Mouse (Mus musculus): ENCODE data around the gene Plpp7.

DNA sequence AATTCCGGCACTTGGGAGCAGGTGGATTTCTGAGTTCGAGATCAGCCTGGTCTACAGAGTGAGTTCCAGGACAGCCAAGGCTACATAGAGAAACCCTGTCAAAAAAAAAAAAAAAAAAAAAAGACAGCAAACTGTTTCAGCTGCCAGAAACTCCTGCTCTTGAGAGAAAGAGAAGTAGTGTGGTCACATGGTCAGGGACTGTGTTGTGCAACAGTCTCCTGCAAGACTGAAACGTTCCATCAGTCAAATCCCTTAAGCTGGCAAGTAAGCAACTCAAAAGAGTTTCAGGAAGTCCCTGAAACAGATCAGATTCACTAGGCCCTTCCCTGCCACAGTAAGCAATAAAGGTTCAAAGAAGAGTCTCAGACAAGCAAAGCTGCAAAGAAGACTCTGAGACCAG, 5.7 kb upstream of the Plpp7 start:
- TF ChIP-seq POLR2A (IDR thresholded peaks at IDR 0.05; ENCODE audit: borderline replicate concordance, extremely low read depth, low read depth, low read length) = no peak
- no peak for TF ChIP-seq CTCF (IDR thresholded peaks at IDR 0.05; ENCODE audit: insufficient read depth, low read length)

All from lung, adult 2 months (tissue).